Mouse (Mus musculus) C2C12 (cell line): Measurements from ENCODE around the gene Ercc6.

Experiments used
- CTCF ChIP-seq: IDR thresholded peaks from one replicate; pipeline ENCODE4 v1.5.1; 2011; ENCODE audit not compliant: control insufficient read depth, insufficient read depth, insufficient read length
- USF1 ChIP-seq: IDR thresholded peaks from one replicate; pipeline ENCODE4 v1.6.1; 2011; ENCODE audit warnings: low read depth, mild to moderate bottlenecking, control low read depth, moderate library complexity

- no peak for TF ChIP-seq USF1
- no peak for TF ChIP-seq CTCF
Observed at GRCm38 (mm10) chr14:32600110-32600509, 86.8 kb downstream of the Ercc6 start.
